Mouse (Mus musculus) liver, embryonic 16.5 days (tissue): ENCODE results near the gene Slc7a11. TPM values are rescaled to one million over a fixed set of nuclear protein-coding genes. Genes with fewer than 3 reads are reported as not detected.

Experiments used
- ATAC-seq: fragments of 200-750 bp; cut with Nextera tagmentation; 2 replicates; pipeline ENCODE4 v1.8.0; 2017; ENCODE audit warnings: low read depth, mild to moderate bottlenecking, moderate number of reproducible peaks, moderate library complexity
- H3K27ac ChIP-seq: fragments of 300-500 bp; sonication (generic); 2 replicates; pipeline ENCODE4 v1.5.1; 2014; ENCODE audit warnings: mild to moderate bottlenecking, low read length
- H3K27me3 ChIP-seq: fragments of 300-500 bp; sonication (generic); 2 replicates; pipeline ENCODE4 v1.6.1; 2014; ENCODE audit warnings: low read depth, low read length, mixed read lengths; ENCODE audit not compliant: control insufficient read depth, insufficient read depth
- H3K36me3 ChIP-seq: fragments of 300-500 bp; sonication (generic); 2 replicates; pipeline ENCODE4 v1.6.1; 2014; ENCODE audit warnings: mild to moderate bottlenecking; ENCODE audit not compliant: control insufficient read depth, insufficient read depth
- H3K4me1 ChIP-seq: fragments of 300-500 bp; sonication (generic); 2 replicates; pipeline ENCODE4 v1.6.1; 2014; ENCODE audit warnings: low read depth, low read length, mixed read lengths; ENCODE audit not compliant: control insufficient read depth
- H3K4me2 ChIP-seq: fragments of 300-500 bp; sonication (generic); 2 replicates; pipeline ENCODE4 v1.6.1; 2014; ENCODE audit warnings: low read depth, low read length, mixed read lengths
- H3K4me3 ChIP-seq: fragments of 300-500 bp; sonication (generic); 2 replicates; pipeline ENCODE4 v1.5.1; 2014; ENCODE audit warnings: low read depth, mild to moderate bottlenecking, low read length
- H3K9ac ChIP-seq: fragments of 300-500 bp; sonication (generic); 2 replicates; pipeline ENCODE4 v1.6.1; 2014; ENCODE audit warnings: low read depth, low read length
- H3K9me3 ChIP-seq: fragments of 300-500 bp; sonication (generic); replicated peaks from 2 replicates; pipeline ENCODE4 v1.6.1; 2016; ENCODE audit warnings: low read length; ENCODE audit not compliant: control insufficient read depth
- WGBS: fragments of 180-500 bp; shearing (Covaris S2); extraction: QIAGEN DNeasy Blood & Tissue Kit; methylation state at CpG from one replicate; pipeline ENCODE4 v1.1.7; 2014; ENCODE audit not compliant: insufficient replicate concordance; 5-methylcytosine and 5-hydroxymethylcytosine counted together
- polyA plus RNA-seq: library from polyadenylated mRNA; unstranded; fragments of >200 nt; fragmentation: Nextera tagmentation; extraction: Ambion mirVana; gene quantifications from 2 replicates; pipeline ENCODE4 v1.2.1, GENCODE M21; 2015

The Slc7a11 gene
- polyA plus RNA-seq, 1 experiment from 2014 or later = 0.26 TPM

- no peak overlapping the region for H3K4me3 ChIP-seq
- H3K9ac ChIP-seq = no peak overlapping the region
- H3K27ac ChIP-seq = no peak overlapping the region
- no peaks in the 10 kb centered on the region for H3K9me3 ChIP-seq
- no peak for ATAC-seq
- H3K36me3 ChIP-seq = no peaks in the 10 kb centered on the region
- H3K4me2 ChIP-seq = no peak overlapping the region
- 58% methylated on average over 7 of the region's 7 CpGs for WGBS
- no peaks in the 10 kb centered on the region for H3K27me3 ChIP-seq
- H3K4me1 ChIP-seq = no peaks in the 10 kb centered on the region
These were observed 348.9 kb downstream of the Slc7a11 start for GRCm38 (mm10) chr3:50094404-50095092.

GRCm38 (mm10) chr3:50076979-50077378 is 366.4 kb downstream of the Slc7a11 start:
- WGBS = 16% methylated on average over 7 of the region's 7 CpGs
- Histone ChIP-seq H3K4me2 (no peak overlapping the region), H3K36me3 (no peaks in the 10 kb centered on the region), H3K9me3 (no peaks in the 10 kb centered on the region), H3K27ac (no peak overlapping the region), H3K4me3 (no peak overlapping the region), H3K9ac (no peak overlapping the region), H3K4me1 (no peaks in the 10 kb centered on the region), H3K27me3 (no peaks in the 10 kb centered on the region)
- ATAC-seq = no peak

- ATAC-seq = no peak
- Histone ChIP-seq H3K27ac (no peak overlapping the region), H3K4me1 (no peaks in the 10 kb centered on the region), H3K4me2 (no peak overlapping the region), H3K4me3 (no peak overlapping the region), H3K9me3 (no peaks in the 10 kb centered on the region), H3K27me3 (no peaks in the 10 kb centered on the region), H3K9ac (no peak overlapping the region), H3K36me3 (no peaks in the 10 kb centered on the region)
- WGBS = 53% methylated on average over 4 of the region's 4 CpGs
These were observed 380.0 kb downstream of the Slc7a11 start for GRCm38 (mm10) chr3:50063396-50063795.

GRCm38 (mm10) chr3:50044666-50045065 is 398.7 kb downstream of the Slc7a11 start:
- Histone ChIP-seq H3K36me3 (no peaks in the 10 kb centered on the region), H3K4me3 (no peak overlapping the region), H3K27me3 (no peaks in the 10 kb centered on the region), H3K4me1 (no peaks in the 10 kb centered on the region), H3K4me2 (no peak overlapping the region), H3K27ac (no peak overlapping the region), H3K9ac (no peak overlapping the region), H3K9me3 (no peaks in the 10 kb centered on the region)
- WGBS = 63% methylated on average over 5 of the region's 5 CpGs
- ATAC-seq = no peak

GRCm38 (mm10) chr3:50044160-50044559 is 399.3 kb downstream of the Slc7a11 start:
- H3K9me3 ChIP-seq = no peaks in the 10 kb centered on the region
- no peak for ATAC-seq
- H3K4me1 ChIP-seq = no peaks in the 10 kb centered on the region
- H3K36me3 ChIP-seq = no peaks in the 10 kb centered on the region
- no peak overlapping the region for H3K27ac ChIP-seq
- no peak overlapping the region for H3K4me3 ChIP-seq
- H3K4me2 ChIP-seq = no peak overlapping the region
- no peaks in the 10 kb centered on the region for H3K27me3 ChIP-seq
- H3K9ac ChIP-seq = no peak overlapping the region

- ATAC-seq = no peak
These were observed 402.3 kb downstream of the Slc7a11 start for GRCm38 (mm10) chr3:50041141-50041540.

GRCm38 (mm10) chr3:50035875-50036528 is 407.4 kb downstream of the Slc7a11 start:
- no peak overlapping the region for H3K9ac ChIP-seq
- H3K4me1 ChIP-seq = no peaks in the 10 kb centered on the region
- no peak overlapping the region for H3K4me3 ChIP-seq
- H3K36me3 ChIP-seq = no peaks in the 10 kb centered on the region
- no peak overlapping the region for H3K27ac ChIP-seq
- H3K9me3 ChIP-seq = no peaks in the 10 kb centered on the region
- H3K27me3 ChIP-seq = no peaks in the 10 kb centered on the region
- 61% methylated on average over 9 of the region's 9 CpGs for WGBS
- ATAC-seq = no peak
- H3K4me2 ChIP-seq = no peak overlapping the region

More at GRCm38 (mm10) chr3:50041141-50041540, 402.3 kb downstream of the Slc7a11 start:
- Histone ChIP-seq H3K27me3 (no peaks in the 10 kb centered on the region), H3K27ac (no peak overlapping the region), H3K36me3 (no peaks in the 10 kb centered on the region), H3K9ac (no peak overlapping the region), H3K9me3 (no peaks in the 10 kb centered on the region), H3K4me3 (no peak overlapping the region), H3K4me2 (no peak overlapping the region), H3K4me1 (no peaks in the 10 kb centered on the region)
- WGBS = 68% methylated on average over 2 of the region's 2 CpGs

GRCm38 (mm10) chr3:50033325-50033724 is 410.1 kb downstream of the Slc7a11 start:
- no peaks in the 10 kb centered on the region for H3K27me3 ChIP-seq
- no peak for ATAC-seq
- no peaks in the 10 kb centered on the region for H3K4me1 ChIP-seq
- H3K4me3 ChIP-seq = no peak overlapping the region
- H3K4me2 ChIP-seq = no peak overlapping the region
- WGBS = 43% methylated on average over 3 of the region's 3 CpGs
- H3K36me3 ChIP-seq = no peaks in the 10 kb centered on the region
- H3K27ac ChIP-seq = no peak overlapping the region
- no peaks in the 10 kb centered on the region for H3K9me3 ChIP-seq
- H3K9ac ChIP-seq = no peak overlapping the region

GRCm38 (mm10) chr3:50026039-50026438 is 417.4 kb downstream of the Slc7a11 start:
- no peak for ATAC-seq
- H3K4me2 ChIP-seq = no peak overlapping the region
- no peaks in the 10 kb centered on the region for H3K9me3 ChIP-seq
- 36% methylated on average over 5 of the region's 5 CpGs for WGBS
- no peak overlapping the region for H3K4me3 ChIP-seq
- no peak overlapping the region for H3K27ac ChIP-seq
- H3K36me3 ChIP-seq = no peaks in the 10 kb centered on the region
- no peak overlapping the region for H3K9ac ChIP-seq
- H3K4me1 ChIP-seq = no peaks in the 10 kb centered on the region
- H3K27me3 ChIP-seq = no peaks in the 10 kb centered on the region
